Mouse (Mus musculus) spleen, adult 2 months (tissue): ENCODE measurements around the gene Smim4. TPM values are rescaled to one million over a fixed set of nuclear protein-coding genes. Genes with fewer than 3 reads are reported as not detected.

ENCODE experiments used
- DNase-seq, 2 experiments: peaks; one replicate each; pipeline versions ENCODE4 v3.0.0 to v3.0.0-alpha.2; 2012 to 2021; ENCODE audit warnings: low spot score in 2 of 2, low read depth in 1 of 2
- H3K27ac ChIP-seq: fragments of 200-500 bp; 2 replicates; pipeline ENCODE4 v1.5.1; 2012; ENCODE audit warnings: low read length, inconsistent platforms; ENCODE audit not compliant: insufficient read depth
- H3K27me3 ChIP-seq: fragments of 200-500 bp; 2 replicates; pipeline ENCODE4 v1.6.1; 2012; ENCODE audit warnings: mild to moderate bottlenecking, moderate library complexity, low read length, inconsistent platforms; ENCODE audit not compliant: control insufficient read depth, insufficient read depth
- H3K36me3 ChIP-seq: fragments of 200-500 bp; 2 replicates; pipeline ENCODE4 v1.6.1; 2012; ENCODE audit warnings: mild to moderate bottlenecking, low read length, inconsistent platforms; ENCODE audit not compliant: control insufficient read depth, insufficient read depth
- H3K4me1 ChIP-seq: fragments of 200-500 bp; 2 replicates; pipeline ENCODE4 v1.6.1; 2011; ENCODE audit warnings: inconsistent platforms; ENCODE audit not compliant: control insufficient read depth, insufficient read depth, insufficient read length
- H3K4me3 ChIP-seq: fragments of 200-500 bp; 2 replicates; pipeline ENCODE4 v1.5.1; 2011; ENCODE audit warnings: mild to moderate bottlenecking, inconsistent platforms; ENCODE audit not compliant: insufficient read depth, insufficient read length; ENCODE audit errors: extremely low read depth
- CTCF ChIP-seq: fragments of 200-500 bp; IDR thresholded peaks from 2 replicates; pipeline ENCODE4 v1.5.1; 2011; ENCODE audit warnings: mild to moderate bottlenecking, inconsistent platforms; ENCODE audit not compliant: insufficient read depth, insufficient read length, insufficient replicate concordance; ENCODE audit errors: extremely low read depth
- POLR2A ChIP-seq: fragments of 200-500 bp; IDR thresholded peaks from 2 replicates; pipeline ENCODE4 v1.6.1; 2011; ENCODE audit warnings: low read depth, low read length, inconsistent platforms
- WGBS: fragments of 180-500 bp; shearing (Covaris S2); methylation state at CpG from one replicate; pipeline ENCODE4 v1.1.7; 2018; 5-methylcytosine and 5-hydroxymethylcytosine counted together
- polyA plus RNA-seq: library from polyadenylated mRNA; depleted of rRNA; stranded (reverse); fragments of >200 nt; gene quantifications from 2 replicates; pipeline ENCODE4 v1.2.3, GENCODE M21; 2012

Gene Smim4
- polyA plus RNA-seq, 1 experiment = 33.3 TPM

DNA sequence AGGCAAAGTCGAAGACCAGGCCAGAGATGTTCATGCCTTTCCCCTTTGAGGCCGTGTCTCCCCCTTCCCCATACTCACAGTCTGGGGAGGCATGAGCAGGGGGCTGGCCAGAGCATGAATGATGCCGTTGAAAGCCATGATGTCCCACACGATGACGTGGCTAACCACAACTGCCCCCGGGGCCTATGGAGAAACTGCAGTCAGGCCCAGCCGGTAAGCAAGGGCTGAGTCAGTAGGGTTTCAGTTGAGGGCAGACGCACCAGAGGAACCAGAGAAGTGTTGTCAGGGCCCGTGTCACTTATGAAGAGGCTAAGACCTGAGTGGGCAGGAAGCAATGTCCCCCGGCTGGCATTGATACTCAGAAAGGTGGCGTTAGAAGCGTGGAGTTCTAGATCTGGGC, 10.9 kb upstream of the Smim4 start:
- TF ChIP-seq CTCF (no peak), POLR2A (no peak)
- no peak overlapping the region for H3K27ac ChIP-seq
- H3K4me1 ChIP-seq = no peaks in the 10 kb centered on the region
- WGBS = 50% methylated on average over 12 of the region's 12 CpGs
- H3K4me3 ChIP-seq = no peak overlapping the region
- H3K36me3 ChIP-seq = no peaks in the 10 kb centered on the region
- no peak for DNase-seq
- H3K27me3 ChIP-seq = no peaks in the 10 kb centered on the region

- Histone ChIP-seq H3K4me3 (no peak overlapping the region), H3K4me1 (no peaks in the 10 kb centered on the region), H3K36me3 (no peaks in the 10 kb centered on the region), H3K27ac (no peak overlapping the region), H3K27me3 (no peaks in the 10 kb centered on the region)
- TF ChIP-seq CTCF = no peak
- TF ChIP-seq POLR2A = no peak
- WGBS = 85% methylated on average over 9 of the region's 9 CpGs
- DNase-seq = no peak
Measured at GRCm38 (mm10) chr14:31138897-31139429, 10.2 kb upstream of the Smim4 start.

GRCm38 (mm10) chr14:31138219-31138896, 9.6 kb upstream of the Smim4 start:
- H3K27ac ChIP-seq = no peak overlapping the region
- no peak for TF ChIP-seq CTCF
- no peaks in the 10 kb centered on the region for H3K36me3 ChIP-seq
- H3K4me1 ChIP-seq = no peaks in the 10 kb centered on the region
- H3K4me3 ChIP-seq = no peak overlapping the region
- 96% methylated on average over 20 of the region's 35 CpGs for WGBS
- no peaks in the 10 kb centered on the region for H3K27me3 ChIP-seq
- DNase-seq = no peak

DNA sequence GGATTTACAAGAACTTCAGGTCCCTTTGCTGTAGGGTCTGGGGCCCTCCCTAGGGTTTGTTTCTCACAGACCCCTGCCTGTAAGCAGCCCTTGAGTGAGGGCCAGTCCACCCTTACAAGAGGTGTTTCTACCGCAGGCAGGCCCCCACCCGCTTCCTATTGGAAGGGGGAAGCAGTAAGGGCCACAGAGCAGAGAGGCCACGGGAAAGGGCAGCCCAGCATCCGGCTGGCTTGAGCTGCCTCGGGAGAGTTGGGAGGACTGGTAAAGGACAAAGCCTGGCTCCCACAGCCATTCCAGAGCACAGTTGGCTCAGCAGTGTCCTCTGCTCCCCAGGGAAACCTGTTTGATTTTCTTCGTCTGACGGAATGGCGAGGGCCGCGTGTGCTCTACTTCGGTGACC, 9.0 kb upstream of the Smim4 start:
- 95% methylated on average over 11 of the region's 11 CpGs for WGBS
- Histone ChIP-seq H3K36me3 (no peaks in the 10 kb centered on the region), H3K27ac (no peak overlapping the region; the same call in 1 of the 2 replicates), H3K27me3 (no peaks in the 10 kb centered on the region), H3K4me1 (no peaks in the 10 kb centered on the region), H3K4me3 (no peak overlapping the region)
- TF ChIP-seq POLR2A = no peak
- TF ChIP-seq CTCF = no peak
- DNase-seq = no peak

DNA sequence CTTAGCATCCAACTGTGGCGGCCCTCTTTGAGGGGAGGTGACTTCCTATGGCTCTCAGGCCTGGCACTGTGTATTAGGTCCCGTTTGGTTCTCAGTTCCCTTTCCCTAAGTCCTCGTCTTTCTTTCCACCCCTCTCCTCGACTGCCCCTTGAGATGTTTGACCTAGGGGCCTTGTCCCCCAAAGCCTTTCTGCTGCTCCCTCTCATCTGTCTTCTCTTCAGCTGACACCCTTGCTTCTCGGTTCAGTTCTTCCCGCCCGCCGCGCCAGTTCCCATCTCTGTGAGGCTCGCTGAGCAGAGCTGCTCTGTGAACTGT, 8.5 kb upstream of the Smim4 start:
- Histone ChIP-seq H3K27me3 (no peaks in the 10 kb centered on the region), H3K4me3 (no peak overlapping the region), H3K36me3 (no peaks in the 10 kb centered on the region), H3K4me1 (no peaks in the 10 kb centered on the region), H3K27ac (no peak overlapping the region; the same call in 1 of the 2 replicates)
- 89% methylated on average over 10 of the region's 10 CpGs for WGBS
- TF ChIP-seq POLR2A (no peak), CTCF (no peak)
- no peak for DNase-seq

- Histone ChIP-seq H3K27ac (no peak overlapping the region), H3K4me3 (no peak overlapping the region), H3K36me3 (no peaks in the 10 kb centered on the region), H3K27me3 (no peaks in the 10 kb centered on the region), H3K4me1 (0 out of 2 replicates have a peak, but pooled peaks cover under 1% of the 10 kb centered on the region)
- no peak for DNase-seq
- TF ChIP-seq CTCF = no peak
- TF ChIP-seq POLR2A = no peak
- WGBS = 94% methylated on average over 26 of the region's 26 CpGs
Measured at GRCm38 (mm10) chr14:31136411-31137280, 7.9 kb upstream of the Smim4 start.
